Mouse (Mus musculus) myocyte (in vitro differentiated cells): Measurements from ENCODE around the gene Mfng. TPM values are rescaled to one million over a fixed set of nuclear protein-coding genes. Genes with fewer than 3 reads are reported as not detected.

Experiments used
- H3K27me3 ChIP-seq: one replicate; pipeline ENCODE4 v1.6.1; 2011; ENCODE audit not compliant: control insufficient read depth, insufficient read depth, insufficient read length
- H3K36me3 ChIP-seq: one replicate; pipeline ENCODE4 v1.6.1; 2011; ENCODE audit not compliant: control insufficient read depth, insufficient read depth
- H3K4me2 ChIP-seq: one replicate; pipeline ENCODE4 v1.6.1; 2011; ENCODE audit warnings: low read depth, control low read depth
- H3K4me3 ChIP-seq: one replicate; pipeline ENCODE4 v1.5.1; 2011; ENCODE audit warnings: mild to moderate bottlenecking, control low read depth, moderate library complexity
- H3K79me2 ChIP-seq: one replicate; pipeline ENCODE4 v1.6.1; 2011; ENCODE audit not compliant: control insufficient read depth, insufficient read depth
- H3ac ChIP-seq: one replicate; pipeline ENCODE4 v1.6.1; 2011; ENCODE audit not compliant: control insufficient read depth, insufficient read length
- CEBPB ChIP-seq: IDR thresholded peaks from 2 replicates; pipeline ENCODE4 v1.6.1; 2011; ENCODE audit warnings: mild to moderate bottlenecking, moderate library complexity; ENCODE audit not compliant: poor library complexity, insufficient read depth, severe bottlenecking
- E2F4 ChIP-seq: IDR thresholded peaks from one replicate; pipeline ENCODE4 v1.6.1; 2011; ENCODE audit warnings: mild to moderate bottlenecking, control low read depth, moderate library complexity; ENCODE audit not compliant: insufficient read depth
- MAX ChIP-seq: IDR thresholded peaks from one replicate; pipeline ENCODE4 v1.6.1; 2011; ENCODE audit warnings: low read depth, mild to moderate bottlenecking, control low read depth
- MYOD1 ChIP-seq, 3 experiments: IDR thresholded peaks; one replicate each; pipeline ENCODE4 v1.6.1; 2011; ENCODE audit warnings: control low read depth in 2 of 3, low read depth in 2 of 3, mild to moderate bottlenecking in 2 of 3, moderate library complexity in 1 of 3; ENCODE audit not compliant: insufficient read length in 2 of 3, control insufficient read depth in 1 of 3
- MYOG ChIP-seq, 3 experiments: IDR thresholded peaks; one replicate each; pipeline ENCODE4 v1.6.1; 2011; ENCODE audit warnings: control low read depth in 2 of 3, low read depth in 2 of 3, mild to moderate bottlenecking in 2 of 3; ENCODE audit not compliant: insufficient read length in 2 of 3, control insufficient read depth in 1 of 3, insufficient read depth in 1 of 3
- POLR2A ChIP-seq: IDR thresholded peaks from one replicate; pipeline ENCODE4 v1.6.1; 2011; ENCODE audit warnings: low read depth, mild to moderate bottlenecking, control low read depth, moderate library complexity; ENCODE audit not compliant: insufficient read length
- POLR2AphosphoS2 ChIP-seq: IDR thresholded peaks from one replicate; pipeline ENCODE4 v1.6.1; 2011; ENCODE audit warnings: low read depth, control low read depth; ENCODE audit not compliant: insufficient read length
- REST ChIP-seq: IDR thresholded peaks from one replicate; pipeline ENCODE4 v1.6.1; 2011; ENCODE audit warnings: mild to moderate bottlenecking, control low read depth, moderate library complexity; ENCODE audit not compliant: insufficient read depth, insufficient read length
- SRF ChIP-seq: IDR thresholded peaks from one replicate; pipeline ENCODE4 v1.6.1; 2011; ENCODE audit warnings: low read depth; ENCODE audit not compliant: control insufficient read depth, insufficient read length
- TCF12 ChIP-seq: IDR thresholded peaks from one replicate; pipeline ENCODE4 v1.6.1; 2011; ENCODE audit warnings: mild to moderate bottlenecking, control low read depth; ENCODE audit not compliant: poor library complexity, insufficient read depth, severe bottlenecking
- TCF3 ChIP-seq: IDR thresholded peaks from one replicate; pipeline ENCODE4 v1.6.1; 2011; ENCODE audit warnings: low read depth, control low read depth; ENCODE audit not compliant: insufficient read length
- USF1 ChIP-seq: IDR thresholded peaks from one replicate; pipeline ENCODE4 v1.6.1; 2011; ENCODE audit warnings: low read depth, mild to moderate bottlenecking, control low read depth, moderate library complexity
- polyA plus RNA-seq: library from polyadenylated mRNA; unstranded; fragments of >200 nt; fragmentation: generic; extraction: Trizol; gene quantifications from one replicate; pipeline ENCODE4 v1.2.1, GENCODE M21; 2012; ENCODE audit warnings: missing spikeins

Mfng gene
- 0.06 TPM for polyA plus RNA-seq

GRCm38 (mm10) chr15:78773290-78773729 lies at the start of gene Mfng:
TSS of gene Mfng (minus strand) at chr15:78773475.
- Histone ChIP-seq H3ac (no peak within 1 kb of the TSS), H3K36me3 (no peaks in the 10 kb centered on the region), H3K27me3 (peaks cover 12% of the 10 kb centered on the region), H3K4me3 (no peak within 1 kb of the TSS), H3K4me2 (no peak within 1 kb of the TSS), H3K79me2 (no peaks in the 10 kb centered on the region)
- TF ChIP-seq MAX, result no peak
- TF ChIP-seq MYOD1 (IDR thresholded peaks at IDR 0.05; ENCODE audit: control insufficient read depth in 1 of 3, insufficient read length in 2 of 3, low read depth in 2 of 3), result peak in 2 of 3 experiments; percentile 83 to 91
- TF ChIP-seq TCF3, result peak; percentile 41
- TF ChIP-seq MYOG (IDR thresholded peaks at IDR 0.05; ENCODE audit: control insufficient read depth in 1 of 3, insufficient read depth in 1 of 3, insufficient read length in 2 of 3, low read depth in 2 of 3), result peak; percentile 68 to 93 (median 79)
- no peak for TF ChIP-seq TCF12
- TF ChIP-seq USF1, result no peak
- no peak for TF ChIP-seq REST

- Histone ChIP-seq H3K79me2 (no peaks in the 10 kb centered on the region), H3K4me2 (no peak overlapping the region), H3K36me3 (no peaks in the 10 kb centered on the region), H3K4me3 (no peak overlapping the region), H3K27me3 (no peaks in the 10 kb centered on the region), H3ac (no peak overlapping the region)
- no peak for TF ChIP-seq E2F4
- no peak for TF ChIP-seq CEBPB
- no peak for TF ChIP-seq POLR2A
- TF ChIP-seq MAX, result no peak
- no peak for TF ChIP-seq TCF3
- no peak for TF ChIP-seq REST
- no peak for TF ChIP-seq POLR2AphosphoS2
- TF ChIP-seq MYOG (IDR thresholded peaks at IDR 0.05; ENCODE audit: control insufficient read depth in 1 of 3, insufficient read depth in 1 of 3, insufficient read length in 2 of 3, low read depth in 2 of 3), result no peak
- TF ChIP-seq USF1, result no peak
- no peak for TF ChIP-seq TCF12
- TF ChIP-seq MYOD1 (IDR thresholded peaks at IDR 0.05; ENCODE audit: control insufficient read depth in 1 of 3, insufficient read length in 2 of 3, low read depth in 2 of 3), result no peak
Measured at GRCm38 (mm10) chr15:78816074-78816391, 42.8 kb upstream of the Mfng start.

GRCm38 (mm10) chr15:78815314-78816073 lies 42.2 kb upstream of the Mfng start:
- H3K36me3 ChIP-seq, result no peaks in the 10 kb centered on the region
- H3K27me3 ChIP-seq, result no peaks in the 10 kb centered on the region
- H3K4me2 ChIP-seq, result no peak overlapping the region
- H3ac ChIP-seq, result no peak overlapping the region
- H3K79me2 ChIP-seq, result no peaks in the 10 kb centered on the region
- H3K4me3 ChIP-seq, result no peak overlapping the region
- no peak for TF ChIP-seq USF1
- TF ChIP-seq MAX, result no peak
- TF ChIP-seq MYOD1 (IDR thresholded peaks at IDR 0.05; ENCODE audit: control insufficient read depth in 1 of 3, insufficient read length in 2 of 3, low read depth in 2 of 3), result no peak
- TF ChIP-seq POLR2A, result no peak
- no peak for TF ChIP-seq SRF
- no peak for TF ChIP-seq TCF12
- TF ChIP-seq CEBPB, result no peak

GRCm38 (mm10) chr15:78813603-78814002 lies 40.3 kb upstream of the Mfng start:
- H3K27me3 ChIP-seq, result no peaks in the 10 kb centered on the region
- TF ChIP-seq USF1 (no peak), E2F4 (no peak)
- no peak overlapping the region for H3K4me3 ChIP-seq
- H3ac ChIP-seq, result no peak overlapping the region
- no peaks in the 10 kb centered on the region for H3K79me2 ChIP-seq
- H3K36me3 ChIP-seq, result no peaks in the 10 kb centered on the region
- H3K4me2 ChIP-seq, result no peak overlapping the region

- Histone ChIP-seq H3K4me3 (no peak overlapping the region), H3ac (no peak overlapping the region), H3K79me2 (no peaks in the 10 kb centered on the region), H3K36me3 (no peaks in the 10 kb centered on the region), H3K27me3 (no peaks in the 10 kb centered on the region), H3K4me2 (no peak overlapping the region)
- TF ChIP-seq MYOG (IDR thresholded peaks at IDR 0.05; ENCODE audit: control insufficient read depth in 1 of 3, insufficient read depth in 1 of 3, insufficient read length in 2 of 3, low read depth in 2 of 3), result no peak
- TF ChIP-seq POLR2AphosphoS2, result no peak
- no peak for TF ChIP-seq E2F4
- no peak for TF ChIP-seq TCF12
- no peak for TF ChIP-seq MYOD1 (IDR thresholded peaks at IDR 0.05; ENCODE audit: control insufficient read depth in 1 of 3, insufficient read length in 2 of 3, low read depth in 2 of 3)
- no peak for TF ChIP-seq CEBPB
- no peak for TF ChIP-seq REST
- TF ChIP-seq POLR2A, result no peak
- no peak for TF ChIP-seq TCF3
- no peak for TF ChIP-seq USF1
- TF ChIP-seq MAX, result no peak
- no peak for TF ChIP-seq SRF
Measured at GRCm38 (mm10) chr15:78810146-78810545, 36.9 kb upstream of the Mfng start.
